Comparison of ENCODE assay signal across 10 mouse cellular contexts in the genomic region with DNA sequence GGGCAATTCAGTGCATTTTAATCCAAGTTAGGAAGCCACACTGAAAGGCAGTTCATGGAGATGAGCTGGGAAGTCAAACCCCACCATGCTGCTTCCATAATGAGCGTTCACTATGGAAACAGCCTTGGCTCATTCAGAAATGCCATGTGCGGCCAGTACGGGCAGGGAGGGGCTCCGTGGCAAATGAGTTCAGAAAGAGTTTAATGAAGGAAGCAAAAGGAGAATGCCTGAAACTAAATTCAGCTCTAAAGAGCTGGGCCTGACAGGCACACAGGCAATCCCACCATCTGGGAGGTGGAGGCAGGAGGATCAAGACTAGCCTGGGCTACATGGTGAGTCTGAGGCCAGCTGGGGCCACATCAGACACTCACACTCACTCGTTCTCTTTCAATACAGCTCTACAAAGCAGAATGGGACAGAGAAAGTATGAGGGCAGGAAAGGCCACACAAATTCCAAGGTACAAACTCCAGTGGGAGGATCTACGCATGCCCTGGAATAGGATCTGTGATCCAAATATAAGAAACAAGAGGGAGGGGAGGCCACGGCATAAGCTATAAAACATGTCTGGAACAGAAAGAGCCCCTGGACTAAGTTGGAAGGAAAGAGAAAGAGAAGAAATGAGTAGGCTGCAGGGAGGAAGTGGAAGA. TPM values are rescaled to one million over a fixed set of nuclear protein-coding genes. Genes with fewer than 3 reads are reported as not detected.
DNase-seq lines count a peak whose midpoint lies in the region; ATAC-seq and TF ChIP-seq lines count a peak whose summit lies in the region.
"Had no signal": no experiment of that assay in that cellular context is flagged by ENCODE, and none has a peak within 500 bp of the region (broad histone marks: within the 10 kb centered on the region; RNA-seq: fewer than 3 reads in every experiment).

No protein-coding gene starts in this region.

- no peak for TF ChIP-seq POLR2A in brain, embryonic 14.5 days (IDR thresholded peaks at IDR 0.05; ENCODE audit: borderline replicate concordance, extremely low read depth, insufficient read depth, insufficient read length, poor library complexity, severe bottlenecking)

- ATAC-seq in hindbrain, embryonic 14.5 days (ENCODE audit: low FRiP score), result peak; percentile 95
- peak; percentile 95 for ATAC-seq in midbrain, embryonic 11.5 days (ENCODE audit: low FRiP score)
- ATAC-seq in granulocyte monocyte progenitor cell, adult 5-6 weeks (replicated peaks; ENCODE audit: poor library complexity, severe bottlenecking), result no peak

- peaks cover 7% of the 10 kb centered on the region; the same call in 1 of the 2 replicates for H3K36me3 ChIP-seq in hindbrain, embryonic 14.5 days (replicated peaks; ENCODE audit: control insufficient read depth, insufficient read depth)
- no peaks in the 10 kb centered on the region for H3K36me3 ChIP-seq in midbrain, embryonic 11.5 days (ENCODE audit: control insufficient read depth, insufficient read depth, low read length)

- no peak overlapping the region for H3K4me2 ChIP-seq in hindbrain, embryonic 14.5 days (replicated peaks)
- no peak overlapping the region for H3K4me2 ChIP-seq in midbrain, embryonic 11.5 days

- H3K4me1 ChIP-seq in hindbrain, embryonic 14.5 days (replicated peaks; ENCODE audit: control insufficient read depth, insufficient read depth, low read length), result 0 out of 2 replicates have a peak, but pooled peaks cover 5% of the 10 kb centered on the region
- peaks cover 9% of the 10 kb centered on the region for H3K4me1 ChIP-seq in midbrain, embryonic 11.5 days (ENCODE audit: control insufficient read depth, insufficient read depth, low read length)

- no peak overlapping the region for H3K27ac ChIP-seq in hindbrain, embryonic 14.5 days
- peak overlapping the region; percentile 40; the same call in 1 of the 2 replicates for H3K27ac ChIP-seq in midbrain, embryonic 11.5 days (ENCODE audit: low read depth, low read length)

- DNase-seq in cerebellum, postnatal 14 days, result peak; percentile 15
- no peak for DNase-seq in cerebellum, adult 11 months
- peak; percentile 94 for DNase-seq in brain, embryonic 14.5 days (ENCODE audit: low read depth)
- peak; percentile 66 for DNase-seq in hindbrain, embryonic 14.5 days (ENCODE audit: low spot score)
- DNase-seq in midbrain, embryonic 11.5 days (ENCODE audit: low spot score, missing footprints), result peak; percentile 87
- DNase-seq in thymus, postnatal 4 days, result no peak
- DNase-seq in thymus, postnatal 0 days (ENCODE audit: low spot score), result no peak
- DNase-seq: B cell, adult 2 months; heart, adult 18-20 months had no signal

- no peak overlapping the region for H3K9ac ChIP-seq in hindbrain, embryonic 14.5 days
- no peak overlapping the region for H3K9ac ChIP-seq in midbrain, embryonic 11.5 days (ENCODE audit: low read length)

- TF ChIP-seq CTCF in brain, embryonic 14.5 days (IDR thresholded peaks at IDR 0.05; ENCODE audit: borderline replicate concordance, extremely low read depth, insufficient read depth, insufficient read length), result no peak

- no peaks in the 10 kb centered on the region for H3K27me3 ChIP-seq in hindbrain, embryonic 14.5 days (ENCODE audit: control insufficient read depth, insufficient read depth, low read length)
- H3K27me3 ChIP-seq in midbrain, embryonic 11.5 days (ENCODE audit: control insufficient read depth, insufficient read depth, low read length), result no peaks in the 10 kb centered on the region

- no peaks in the 10 kb centered on the region for H3K9me3 ChIP-seq in hindbrain, embryonic 14.5 days (ENCODE audit: control insufficient read depth, low read length)
- H3K9me3 ChIP-seq in midbrain, embryonic 11.5 days (ENCODE audit: control insufficient read depth, low read length), result no peaks in the 10 kb centered on the region

- no peak overlapping the region for H3K4me3 ChIP-seq in hindbrain, embryonic 14.5 days (replicated peaks; ENCODE audit: low read length)
- no peak overlapping the region for H3K4me3 ChIP-seq in midbrain, embryonic 11.5 days (ENCODE audit: low read depth, low read length)

- WGBS in hindbrain, embryonic 14.5 days, result 16% methylated on average over 7 of the region's 7 CpGs
- WGBS in midbrain, embryonic 11.5 days, result 33% methylated on average over 7 of the region's 7 CpGs

RNA-seq across cellular contexts. Expression of a gene that starts 39.3 kb away (rescaled TPM):
- 7.5 and 9.8 TPM in 2 replicates for polyA plus RNA-seq in brain, embryonic 14.5 days (2012; rRNA removed)
- 12.0 and 13.5 TPM in 2 replicates for polyA plus RNA-seq in hindbrain, embryonic 14.5 days (2014; fragmentation: Nextera tagmentation; extraction: Ambion mirVana)
- polyA plus RNA-seq in midbrain, embryonic 11.5 days (2014; fragmentation: Nextera tagmentation; extraction: Ambion mirVana), result 14.0 and 15.4 TPM in 2 replicates
- polyA plus RNA-seq in thymus, postnatal 0 days (2015; fragmentation: Nextera tagmentation; extraction: Ambion mirVana), result 14.8 and 17.3 TPM in 2 replicates
- total RNA-seq in granulocyte monocyte progenitor cell, adult 5-6 weeks (2014; fragmentation: Nextera tagmentation), result 10.1 and 16.8 TPM in 2 replicates
- total RNA-seq in granulocyte monocyte progenitor cell, adult 5-6 weeks (2017), result 20.5 and 22.7 TPM in 2 replicates

Comparison
In these comparisons a context has a peak if more than half of its experiments do, and no peak if none do; other contexts are left out.
1. DNase-seq: peak in cerebellum, postnatal 14 days (2 of 2), brain, embryonic 14.5 days (single experiment), hindbrain, embryonic 14.5 days (single experiment) and midbrain, embryonic 11.5 days (single experiment); none in cerebellum, adult 11 months (single experiment), thymus, postnatal 4 days (single experiment) and thymus, postnatal 0 days (single experiment).